Mouse (Mus musculus): ENCODE data around the gene Gm10778.

- no peak for TF ChIP-seq CTCF (IDR thresholded peaks at IDR 0.05; ENCODE audit: control insufficient read depth, insufficient read depth, insufficient read length)
- no peak for TF ChIP-seq MAX (IDR thresholded peaks at IDR 0.05)
- no peak for TF ChIP-seq MYOD1 (IDR thresholded peaks at IDR 0.05; ENCODE audit: control insufficient read depth, insufficient read length, low read depth)
- no peak for TF ChIP-seq USF1 (IDR thresholded peaks at IDR 0.05; ENCODE audit: low read depth)
- TF ChIP-seq CEBPB (IDR thresholded peaks at IDR 0.05; ENCODE audit: low read depth), result peak; percentile 42
Measured at GRCm38 (mm10) chr10:81619976-81620375, 28.9 kb upstream of the Gm10778 start.
